Mouse (Mus musculus) colon, adult 2 months (tissue): ENCODE results near the gene Olfr822. TPM values are rescaled to one million over a fixed set of nuclear protein-coding genes. Genes with fewer than 3 reads are reported as not detected.

Source experiments
- polyA plus RNA-seq: library from polyadenylated mRNA; depleted of rRNA; stranded (reverse); fragments of >200 nt; gene quantifications from 2 replicates; pipeline ENCODE4 v1.2.3, GENCODE M21; 2012; rRNA removed

The Olfr822 gene
- polyA plus RNA-seq: not detected in 2 replicates

GRCm38 (mm10) chr10:130070910-130071309, at the start of gene Olfr822:
Olfr822 (plus strand) TSS chr10:130071210.

DNA sequence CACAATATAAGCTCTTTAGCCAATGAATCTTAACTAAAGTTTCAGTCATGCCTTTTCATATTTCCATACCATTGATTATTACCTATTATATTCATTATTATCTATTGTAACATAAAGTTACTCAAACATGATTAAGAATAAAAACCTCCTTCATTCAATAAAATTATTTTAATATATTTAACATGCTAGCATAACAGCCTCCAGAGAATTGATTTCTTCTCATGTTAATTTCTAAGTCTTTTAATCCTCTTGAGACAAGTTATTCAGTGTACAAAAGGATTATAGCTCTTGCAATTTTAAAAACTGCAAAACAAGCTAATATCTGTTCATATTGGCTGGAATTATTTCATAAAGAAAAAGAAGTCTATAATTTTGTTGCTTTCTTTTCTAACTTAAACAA, 41.0 kb upstream of the Olfr822 start, which contains the start of gene Olfr821:
Olfr821 (plus strand) TSS at position 301 of the 400 bp plus-strand sequence.

DNA sequence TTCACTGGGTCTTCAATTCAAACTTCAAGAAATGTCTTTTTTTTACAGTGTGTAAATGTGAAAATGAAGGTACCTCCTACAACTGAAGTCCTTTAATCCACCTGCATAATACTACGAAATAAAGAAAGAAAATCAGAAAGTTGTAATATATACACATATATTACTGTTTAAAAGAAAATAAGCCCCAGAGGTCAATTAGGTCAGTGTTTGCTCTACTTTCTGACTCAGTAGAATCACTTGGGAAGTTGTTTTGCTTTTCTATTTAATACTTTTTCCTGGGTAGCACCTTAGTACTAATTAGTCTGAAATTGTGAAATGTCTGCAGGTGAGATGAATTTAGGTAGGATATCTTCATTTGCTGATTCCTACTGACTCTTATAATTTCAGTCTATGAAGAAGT, 44.3 kb downstream of the Olfr822 start, which contains the start of gene Olfr823:
Olfr823 (minus strand) TSS at position 101 of the 400 bp plus-strand sequence.

Other genes starting within 250 kb of the Olfr822 start
- gene Olfr812, start 225.1 kb upstream of the Olfr822 start, polyA plus RNA-seq: not detected in 2 replicates
- not detected in 2 replicates for gene Olfr813, start 215.8 kb upstream of the Olfr822 start, polyA plus RNA-seq
- not detected in 2 replicates for gene Olfr814, start 191.4 kb upstream of the Olfr822 start, polyA plus RNA-seq
- not detected in 2 replicates for gene Olfr815, start 165.3 kb upstream of the Olfr822 start, polyA plus RNA-seq
- not detected in 2 replicates for gene Olfr816, start 155.6 kb upstream of the Olfr822 start, polyA plus RNA-seq
- not detected in 2 replicates for gene Olfr818, start 122.1 kb upstream of the Olfr822 start, polyA plus RNA-seq
- gene Olfr819, start 103.9 kb upstream of the Olfr822 start, polyA plus RNA-seq: not detected in 2 replicates
- not detected in 2 replicates for gene Olfr247, start 95.1 kb upstream of the Olfr822 start, polyA plus RNA-seq
- gene Gm10310, start 86.1 kb upstream of the Olfr822 start, polyA plus RNA-seq: not detected in 2 replicates
- not detected in 2 replicates for gene Olfr820, start 58.6 kb upstream of the Olfr822 start, polyA plus RNA-seq
- gene Olfr821, start 40.9 kb upstream of the Olfr822 start, polyA plus RNA-seq: not detected in 2 replicates
- not detected in 2 replicates for gene Olfr823, start 44.2 kb downstream of the Olfr822 start, polyA plus RNA-seq
- not detected in 2 replicates for gene Olfr824, start 58.8 kb downstream of the Olfr822 start, polyA plus RNA-seq
- gene Olfr825, start 95.6 kb downstream of the Olfr822 start, polyA plus RNA-seq: not detected in 2 replicates
- not detected in 2 replicates for gene Olfr826, start 113.0 kb downstream of the Olfr822 start, polyA plus RNA-seq
- not detected in 2 replicates for gene Olfr827, start 143.2 kb downstream of the Olfr822 start, polyA plus RNA-seq
- not detected in 2 replicates for gene Neurod4, start 209.0 kb downstream of the Olfr822 start, polyA plus RNA-seq